Mouse (Mus musculus): ENCODE measurements around the gene Kif17.

Gene Kif17

GRCm38 (mm10) chr4:138250088-138250960 lies at the start of gene Kif17, which contains the start of gene Sh2d5:
TSS of gene Kif17 (plus strand) at chr4:138250435.
TSS of gene Sh2d5 (plus strand) at chr4:138250403.
- peak; percentile 68 for DNase-seq (ENCODE audit: low read depth, low spot score)

DNA sequence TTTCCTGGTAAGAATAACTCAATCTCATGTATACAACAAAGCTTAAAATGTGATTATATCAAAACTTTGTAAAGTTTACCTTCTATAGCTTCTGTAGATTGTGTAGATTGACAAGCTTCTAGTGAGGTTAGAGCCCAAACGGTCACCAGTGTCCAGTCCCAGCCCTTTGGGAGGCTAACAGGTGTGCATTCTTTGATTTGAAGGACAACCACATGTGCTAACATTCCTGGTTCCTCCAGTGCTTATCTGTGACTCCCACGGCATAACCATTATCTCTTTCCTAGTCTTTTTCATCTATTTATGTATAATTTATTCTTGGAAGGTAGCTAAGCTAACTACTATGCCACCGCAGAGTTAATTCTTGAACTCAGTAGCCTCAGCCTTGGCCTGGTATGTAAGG lies 49.5 kb upstream of the Kif17 start:
- DNase-seq (ENCODE audit: low read depth, low spot score) = no peak

DNA sequence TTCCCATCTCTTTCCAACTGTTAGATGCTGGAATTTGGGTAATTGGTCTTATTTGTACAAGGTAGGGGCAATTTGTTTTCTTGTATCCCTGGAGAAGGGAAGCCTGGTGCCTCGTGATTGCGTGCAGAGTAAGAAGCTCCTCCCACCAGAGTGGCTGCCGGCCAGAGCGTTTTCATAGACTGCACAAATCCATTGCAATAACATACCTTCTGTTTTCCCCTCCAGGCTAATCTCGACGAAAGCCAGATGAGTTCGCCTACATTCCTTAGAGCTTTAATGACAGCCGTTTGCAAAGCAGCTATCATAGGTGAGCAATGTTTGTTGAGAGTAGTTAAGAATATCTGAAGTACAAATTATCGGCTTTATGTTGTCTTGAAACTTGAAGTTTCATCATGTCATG lies 48.5 kb upstream of the Kif17 start:
- DNase-seq (ENCODE audit: low read depth, low spot score) = no peak

GRCm38 (mm10) chr4:138210116-138210515 lies 40.1 kb upstream of the Kif17 start:
- DNase-seq (ENCODE audit: low read depth, low spot score) = no peak

DNA sequence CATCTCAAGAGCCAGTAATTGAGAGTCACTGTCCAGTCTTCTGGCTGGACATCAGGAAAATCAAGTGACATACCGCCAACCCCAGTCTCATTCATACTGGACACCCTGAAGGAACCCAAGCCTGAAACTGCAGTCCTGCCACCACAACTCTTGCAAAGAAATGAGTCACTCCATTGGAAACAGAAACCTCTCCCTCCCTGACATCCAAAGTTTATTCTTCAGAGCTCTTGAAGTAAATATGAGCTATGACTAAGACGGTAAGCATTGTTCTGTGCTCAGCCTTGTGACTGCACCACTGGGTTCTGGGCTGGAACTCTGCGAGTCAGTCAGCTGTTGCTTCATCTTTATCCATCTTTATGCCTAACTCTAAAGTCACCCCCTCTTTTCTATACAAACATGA lies 36.4 kb upstream of the Kif17 start:
- DNase-seq (ENCODE audit: low read depth, low spot score) = no peak

GRCm38 (mm10) chr4:138215671-138216199 lies 34.5 kb upstream of the Kif17 start:
- DNase-seq (ENCODE audit: low read depth, low spot score) = no peak

GRCm38 (mm10) chr4:138216200-138216890 lies 33.9 kb upstream of the Kif17 start, which contains the start of gene Hp1bp3:
TSS of gene Hp1bp3 (plus strand) at chr4:138216296.
- DNase-seq (ENCODE audit: low read depth, low spot score) = peak; percentile 54

DNA sequence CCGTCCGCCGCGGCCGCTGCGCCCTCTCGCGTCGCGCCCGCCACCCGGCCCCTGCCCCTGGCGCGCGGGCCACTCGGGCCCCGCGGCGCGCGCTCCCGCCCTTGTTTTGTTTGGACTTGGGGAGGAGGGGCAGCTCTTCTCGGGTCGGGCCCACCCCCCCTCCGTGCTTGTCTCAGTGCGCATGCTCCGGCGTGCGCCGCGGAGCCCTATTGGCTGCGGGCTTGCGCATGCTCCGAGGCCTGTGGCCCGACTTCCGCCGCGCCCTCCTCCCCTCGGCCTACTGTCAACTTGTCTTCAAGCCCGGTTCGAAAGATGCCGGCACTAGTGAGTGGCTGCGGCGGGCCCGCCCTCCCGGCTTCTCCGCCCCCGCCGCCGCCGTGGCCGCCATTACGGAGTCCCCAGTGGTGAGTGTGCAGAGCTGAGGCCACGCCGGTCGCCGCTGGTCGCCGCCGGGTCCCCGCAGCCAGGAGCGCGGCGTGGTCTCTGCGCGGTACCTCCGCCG lies 33.3 kb upstream of the Kif17 start:
- DNase-seq (ENCODE audit: low read depth, low spot score) = peak; percentile 96

DNA sequence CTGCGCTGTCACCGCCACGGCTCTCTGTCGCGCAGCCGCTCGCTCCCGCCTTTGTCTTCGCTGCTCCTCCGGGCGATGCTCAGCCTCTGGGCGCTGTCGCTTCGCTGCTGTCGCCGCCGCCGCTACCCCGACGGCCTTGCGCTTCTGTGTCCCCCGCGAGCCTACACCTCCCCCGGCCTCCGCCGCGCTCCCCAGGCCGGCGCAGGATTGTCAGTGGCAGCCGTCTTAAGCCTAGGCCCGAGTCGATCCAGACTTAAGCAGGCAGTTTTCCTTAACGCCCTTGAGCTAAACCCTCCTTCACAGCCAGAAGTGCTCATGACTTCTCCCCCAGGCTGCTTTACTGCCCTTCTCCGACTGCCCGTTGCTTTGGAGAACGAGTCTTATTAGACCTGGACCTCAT lies 32.8 kb upstream of the Kif17 start:
- DNase-seq (ENCODE audit: low read depth, low spot score) = no peak

GRCm38 (mm10) chr4:138217951-138218685 lies 32.1 kb upstream of the Kif17 start:
- DNase-seq (ENCODE audit: low read depth, low spot score) = no peak

DNA sequence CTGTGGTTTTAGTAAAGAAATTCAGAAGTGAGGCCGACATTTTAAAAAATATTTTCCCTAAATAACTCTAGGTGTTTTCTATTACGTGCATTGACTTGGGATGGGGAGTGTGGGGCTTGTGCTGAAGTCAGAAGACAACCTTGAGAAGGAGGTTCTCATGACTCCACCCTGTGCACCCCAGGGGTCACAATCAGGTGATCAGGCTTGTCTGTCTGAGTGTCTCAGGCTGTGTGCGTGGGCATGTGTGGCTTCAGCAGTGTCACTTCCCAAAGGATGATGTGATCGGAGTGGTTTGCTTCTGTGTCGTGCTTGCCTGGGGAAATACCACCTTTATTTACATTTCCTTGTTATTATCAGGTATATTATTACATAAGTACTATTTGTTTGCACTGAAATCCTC lies 30.9 kb upstream of the Kif17 start:
- no peak for DNase-seq (ENCODE audit: low read depth, low spot score)

DNA sequence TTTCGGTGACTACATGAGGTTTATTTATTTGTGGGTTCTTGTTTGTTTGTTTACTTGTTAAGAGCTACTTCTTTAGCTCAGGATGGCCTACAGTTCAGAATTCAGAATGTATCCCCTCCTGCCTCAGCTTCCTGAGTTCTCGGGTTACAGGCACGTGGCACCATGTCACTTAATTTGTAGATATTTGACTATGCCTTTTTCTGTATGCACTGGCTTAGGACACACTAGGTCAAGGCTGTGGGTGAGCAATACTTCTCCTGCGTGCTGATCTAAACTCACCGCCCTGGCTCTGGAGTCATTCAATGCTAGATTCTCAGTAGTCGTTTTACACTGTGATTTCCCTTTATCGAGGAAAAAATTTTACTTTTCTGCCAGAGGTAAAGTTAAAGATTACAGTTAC lies 29.5 kb upstream of the Kif17 start:
- DNase-seq (ENCODE audit: low read depth, low spot score) = no peak

DNA sequence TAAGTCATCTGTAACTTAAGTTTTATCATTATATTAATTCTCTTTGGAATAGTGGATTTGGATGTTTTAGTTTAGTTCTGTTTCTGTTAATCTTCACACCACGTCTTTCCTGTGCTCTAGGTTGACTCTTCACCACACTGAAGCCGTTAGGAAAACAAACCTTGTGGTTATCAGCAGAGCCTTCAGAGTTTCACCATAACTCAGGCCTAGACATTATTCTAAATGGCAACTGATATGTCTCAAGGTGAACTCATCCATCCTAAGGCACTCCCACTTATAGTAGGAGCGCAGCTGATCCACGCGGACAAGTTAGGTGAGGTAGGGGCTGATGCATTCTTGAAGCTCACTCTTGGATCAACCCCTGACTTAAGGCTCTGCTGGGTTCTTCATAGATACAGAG lies 28.8 kb upstream of the Kif17 start:
- no peak for DNase-seq (ENCODE audit: low read depth, low spot score)

DNA sequence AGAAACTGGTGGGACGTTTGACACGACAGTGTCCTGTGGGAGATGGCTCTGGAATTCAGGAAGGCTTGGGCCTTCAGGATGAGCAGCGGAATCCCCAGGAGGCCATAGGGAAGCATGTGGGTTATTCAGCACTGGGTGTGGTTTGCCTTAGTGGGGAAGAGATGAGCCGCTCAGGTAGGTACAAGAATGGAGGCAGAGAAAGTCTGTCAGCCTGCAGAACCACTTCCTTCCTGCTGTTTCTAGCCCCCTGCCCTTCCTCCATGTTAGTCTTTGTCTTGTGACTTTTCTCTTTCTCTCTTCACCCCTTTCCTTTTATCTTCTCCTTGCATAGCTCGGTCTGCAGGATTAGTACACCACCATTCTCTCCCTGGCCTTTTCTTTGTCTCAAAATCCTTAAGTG lies 27.8 kb upstream of the Kif17 start:
- DNase-seq (ENCODE audit: low read depth, low spot score) = no peak

GRCm38 (mm10) chr4:138223623-138224022 lies 26.6 kb upstream of the Kif17 start:
- DNase-seq (ENCODE audit: low read depth, low spot score) = no peak

DNA sequence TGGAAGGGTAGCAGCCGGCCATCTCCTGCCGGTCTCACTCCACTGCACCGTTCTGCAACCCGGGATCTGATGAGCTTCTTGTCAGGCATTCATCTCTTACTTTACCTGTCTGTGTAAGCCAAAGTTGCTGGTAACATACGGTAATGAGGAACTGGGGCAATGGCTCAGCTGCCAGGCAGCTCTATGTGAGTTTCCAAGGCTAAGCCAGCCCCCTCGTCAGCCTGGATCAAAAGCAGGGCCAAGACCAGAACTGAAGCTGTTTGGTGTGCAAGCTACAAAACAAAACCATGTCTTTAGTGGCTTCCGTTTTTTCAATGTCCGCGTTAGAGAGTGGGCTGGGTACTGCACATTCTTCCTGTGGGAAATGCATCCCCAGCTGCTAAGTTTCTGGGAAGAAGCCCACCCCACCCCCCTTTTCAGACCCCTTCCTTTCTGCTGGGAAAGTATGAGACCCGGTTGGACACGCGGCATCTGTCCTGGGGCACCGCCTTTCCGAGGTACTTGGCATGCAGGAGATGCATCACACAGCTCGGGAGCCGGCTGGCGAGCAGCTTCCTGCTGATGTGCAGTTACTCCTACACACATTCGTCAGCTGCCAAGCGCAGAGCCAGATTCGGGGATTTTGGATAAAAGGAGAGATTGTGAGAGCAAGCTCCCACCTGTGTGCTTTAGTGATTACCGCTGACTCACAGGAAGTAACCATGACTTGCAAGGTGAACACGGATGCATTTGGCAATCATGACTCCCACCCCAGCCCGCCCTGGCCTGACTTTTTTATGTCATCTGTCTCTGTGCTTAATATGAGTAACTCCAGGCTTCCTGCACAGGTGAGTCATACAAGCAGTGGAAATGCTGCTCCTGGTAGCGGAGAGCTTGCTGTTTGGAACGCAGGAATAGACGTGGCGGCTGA lies 3.2 kb upstream of the Kif17 start:
- DNase-seq (ENCODE audit: low read depth, low spot score) = no peak

- no peak for DNase-seq (ENCODE audit: low read depth, low spot score)
Measured at GRCm38 (mm10) chr4:138251819-138252218, 1.6 kb downstream of the Kif17 start.

DNA sequence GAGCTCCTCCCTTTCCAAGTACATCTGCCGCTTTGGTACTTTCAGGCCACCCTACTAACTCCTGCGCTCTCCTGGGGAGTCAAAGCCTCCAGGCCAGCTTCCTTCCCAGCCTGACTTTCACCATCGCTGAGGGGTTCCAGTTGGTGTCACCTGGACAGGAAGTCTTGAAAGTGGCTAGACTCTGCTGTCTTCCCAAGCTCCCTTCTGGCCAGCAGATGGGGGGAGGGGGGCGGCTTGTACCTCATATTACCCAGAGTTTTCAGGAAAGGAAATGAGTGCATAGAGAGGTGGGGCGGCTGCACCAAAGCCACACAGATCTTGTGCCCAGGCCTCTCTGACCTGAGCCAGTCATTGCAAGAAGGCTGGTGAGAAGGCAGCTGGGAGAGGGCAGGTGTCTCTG lies 2.0 kb downstream of the Kif17 start:
- DNase-seq (ENCODE audit: low read depth, low spot score) = no peak

GRCm38 (mm10) chr4:138257116-138257687 lies 7.0 kb downstream of the Kif17 start:
- DNase-seq (ENCODE audit: low read depth, low spot score) = no peak

DNA sequence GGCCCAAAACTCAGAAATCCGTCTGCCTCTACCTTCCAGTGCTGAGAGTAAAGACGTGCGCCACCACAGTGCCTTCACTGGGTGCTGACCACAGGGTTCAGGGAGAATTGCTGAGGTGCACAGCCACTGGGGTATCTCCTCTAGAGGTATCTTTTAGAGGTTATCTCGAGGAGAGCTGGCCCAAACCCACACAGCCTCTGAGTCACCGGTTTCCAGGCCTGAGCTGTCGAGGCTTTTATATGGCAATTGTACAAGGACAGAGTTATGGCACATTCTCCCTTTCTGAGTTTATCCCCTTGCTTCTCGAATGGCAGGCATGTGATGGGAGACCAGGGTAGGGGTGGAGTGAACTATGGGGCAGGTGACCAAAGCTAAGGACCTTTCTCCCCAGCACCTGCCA lies 8.4 kb downstream of the Kif17 start:
- no peak for DNase-seq (ENCODE audit: low read depth, low spot score)
